Mouse (Mus musculus) heart, postnatal 36 days (tissue): Measurements from ENCODE around the gene Fscn3. TPM values are rescaled to one million over a fixed set of nuclear protein-coding genes. Genes with fewer than 3 reads are reported as not detected.
A peak's percentile ranks its signal among the peaks of the same experiment; 100 is the strongest.

ENCODE experiments used
- DNase-seq, 2 experiments: peaks; one replicate each; pipeline ENCODE4 v3.0.0; 2021 to 2022
- intact Hi-C: fragments of 180-260 bp; cut with DNase I; formaldehyde crosslinking; loops from one replicate; pipeline ENCODE4 v1.15.1; 2025
- total RNA-seq, 2 experiments: library from RNA; stranded (reverse); gene quantifications; 2 replicates each; pipeline ENCODE4 v1.2.3; 2021

The Fscn3 gene
- total RNA-seq, 2 experiments from 2014 or later, result not detected

- intact Hi-C loops, result no loop called here
- no peak for DNase-seq
Observed at GRCm38 (mm10) chr6:28480752-28481492, 53.3 kb downstream of the Fscn3 start.

GRCm38 (mm10) chr6:28482711-28483315 is 55.2 kb downstream of the Fscn3 start:
- intact Hi-C loops, result no loop called here
- DNase-seq, result no peak

GRCm38 (mm10) chr6:28486008-28486407 is 58.4 kb downstream of the Fscn3 start:
- intact Hi-C loops, result no loop called here

GRCm38 (mm10) chr6:28486471-28486870 is 58.9 kb downstream of the Fscn3 start:
- peak in 1 of 2 experiments; percentile 17 for DNase-seq
- intact Hi-C loops, result no loop called here

More at GRCm38 (mm10) chr6:28486008-28486407, 58.4 kb downstream of the Fscn3 start:
- DNase-seq, result peak; percentile 33 to 42

GRCm38 (mm10) chr6:28486905-28487304 is 59.3 kb downstream of the Fscn3 start:
- no peak for DNase-seq
- intact Hi-C loops, result no loop called here

Other genes with a start within 250 kb of the Fscn3 start
- 10 to 100 TPM in 1 of 2 experiments, 1 to 10 TPM in 1; 9.4 to 11.5 TPM for gene Zfp800, start 29.8 kb upstream of the Fscn3 start, total RNA-seq
- 100 to 1,000 TPM; 162 to 164 TPM for gene Arf5, start 4.2 kb upstream of the Fscn3 start, total RNA-seq
- gene Gcc1, start 601 bp downstream of the Fscn3 start, total RNA-seq, result 1 to 10 TPM; 9.4 to 9.5 TPM
- gene Pax4, start 21.6 kb downstream of the Fscn3 start, total RNA-seq, result not detected
- gene Snd1, start 47.4 kb downstream of the Fscn3 start, total RNA-seq, result 10 to 100 TPM; 75.0 to 78.1 TPM